Mouse (Mus musculus) lung, embryonic 16.5 days (tissue): ENCODE measurements at regions not wholly inside any gene's neighbourhood (a gene's known extent, or its start where the extent isn't known, plus 50 kb on each side); places are given as distances from the start of the nearest gene placed in this dataset.
A peak's percentile ranks its signal among the peaks of the same experiment; 100 is the strongest.

Experiments
- ATAC-seq: fragments of 200-750 bp; cut with Nextera tagmentation; 2 replicates; pipeline ENCODE4 v1.8.0; 2017; ENCODE audit warnings: low read depth, mild to moderate bottlenecking, moderate library complexity
- H3K27ac ChIP-seq: fragments of 300-500 bp; sonication (generic); 2 replicates; pipeline ENCODE4 v1.5.1; 2014; ENCODE audit warnings: mild to moderate bottlenecking, control low read depth, low read length
- H3K27me3 ChIP-seq: fragments of 300-500 bp; sonication (generic); 2 replicates; pipeline ENCODE4 v1.6.1; 2014; ENCODE audit warnings: low read depth, low read length, mixed read lengths; ENCODE audit not compliant: control insufficient read depth, insufficient read depth
- H3K36me3 ChIP-seq: fragments of 300-500 bp; sonication (generic); 2 replicates; pipeline ENCODE4 v1.6.1; 2014; ENCODE audit warnings: low read length; ENCODE audit not compliant: control insufficient read depth, insufficient read depth
- H3K4me1 ChIP-seq: fragments of 300-500 bp; sonication (generic); replicated peaks from 2 replicates; pipeline ENCODE4 v1.6.1; 2014; ENCODE audit warnings: low read length, mixed read lengths; ENCODE audit not compliant: control insufficient read depth, insufficient read depth
- H3K4me2 ChIP-seq: fragments of 300-500 bp; sonication (generic); 2 replicates; pipeline ENCODE4 v1.6.1; 2014; ENCODE audit warnings: low read depth, low read length, control low read depth
- H3K4me3 ChIP-seq: fragments of 300-500 bp; sonication (generic); 2 replicates; pipeline ENCODE4 v1.5.1; 2014; ENCODE audit warnings: mild to moderate bottlenecking, low read length, control low read depth
- H3K9ac ChIP-seq: fragments of 300-500 bp; sonication (generic); 2 replicates; pipeline ENCODE4 v1.6.1; 2014; ENCODE audit warnings: low read length, control low read depth
- H3K9me3 ChIP-seq: fragments of 300-500 bp; sonication (generic); 2 replicates; pipeline ENCODE4 v1.6.1; 2016; ENCODE audit warnings: low read length; ENCODE audit not compliant: control insufficient read depth
- whole genome bisulfite sequencing: fragments of 180-500 bp; shearing (Covaris S2); extraction: QIAGEN DNeasy Blood & Tissue Kit; methylation state at CpG from one replicate; pipeline ENCODE4 v1.1.7; 2014; 5-methylcytosine and 5-hydroxymethylcytosine counted together

- no peaks in the 10 kb centered on the region for H3K36me3 ChIP-seq
- peak; percentile 64; the same call in 1 of the 2 replicates for ATAC-seq
- peaks cover 2% of the 10 kb centered on the region; the same call in 1 of the 2 replicates for H3K4me1 ChIP-seq
- no peak overlapping the region for H3K9ac ChIP-seq
- no peak overlapping the region for H3K4me2 ChIP-seq
- H3K27me3 ChIP-seq: no peaks in the 10 kb centered on the region
- H3K9me3 ChIP-seq: peaks cover 6% of the 10 kb centered on the region; the same call in 1 of the 2 replicates
- H3K4me3 ChIP-seq: no peak overlapping the region
- H3K27ac ChIP-seq: no peak overlapping the region
- 83% methylated on average over 13 of the region's 13 CpGs for WGBS
Measured at GRCm38 (mm10) chr3:138653549-138654246, 88.3 kb upstream of the Tspan5 start.

GRCm38 (mm10) chr3:138654610-138655371, 87.2 kb upstream of the Tspan5 start:
- Histone ChIP-seq H3K27me3 (no peaks in the 10 kb centered on the region), H3K4me1 (peaks cover 2% of the 10 kb centered on the region; the same call in 1 of the 2 replicates), H3K36me3 (no peaks in the 10 kb centered on the region), H3K4me2 (no peak overlapping the region), H3K4me3 (no peak overlapping the region), H3K9me3 (peaks cover 6% of the 10 kb centered on the region; the same call in 1 of the 2 replicates), H3K27ac (no peak overlapping the region), H3K9ac (no peak overlapping the region)
- 57% methylated on average over 16 of the region's 16 CpGs for WGBS
- peak; percentile 78 for ATAC-seq

GRCm38 (mm10) chr3:138655479-138655878, 86.5 kb upstream of the Tspan5 start:
- 0 out of 2 replicates have a peak, but pooled peaks have one; percentile 36 for ATAC-seq
- H3K27me3 ChIP-seq: no peaks in the 10 kb centered on the region
- H3K27ac ChIP-seq: no peak overlapping the region; the same call in 1 of the 2 replicates
- H3K4me3 ChIP-seq: no peak overlapping the region
- no peaks in the 10 kb centered on the region for H3K36me3 ChIP-seq
- H3K9ac ChIP-seq: no peak overlapping the region
- H3K4me1 ChIP-seq: peaks cover 2% of the 10 kb centered on the region; the same call in 1 of the 2 replicates
- 47% methylated on average over 3 of the region's 3 CpGs for WGBS
- H3K9me3 ChIP-seq: peaks cover 6% of the 10 kb centered on the region; the same call in 1 of the 2 replicates
- no peak overlapping the region for H3K4me2 ChIP-seq

GRCm38 (mm10) chr3:138662625-138663024, 79.4 kb upstream of the Tspan5 start:
- ATAC-seq: no peak
- WGBS: 77% methylated on average over 2 of the region's 2 CpGs

GRCm38 (mm10) chr3:138668394-138669092, 73.5 kb upstream of the Tspan5 start:
- no peak overlapping the region for H3K27ac ChIP-seq
- H3K9ac ChIP-seq: no peak overlapping the region
- H3K9me3 ChIP-seq: peaks cover 5% of the 10 kb centered on the region; the same call in 1 of the 2 replicates
- 82% methylated on average over 14 of the region's 14 CpGs for WGBS
- no peak overlapping the region for H3K4me2 ChIP-seq
- no peaks in the 10 kb centered on the region for H3K4me1 ChIP-seq
- H3K27me3 ChIP-seq: no peaks in the 10 kb centered on the region
- no peak for ATAC-seq
- H3K4me3 ChIP-seq: no peak overlapping the region
- no peaks in the 10 kb centered on the region for H3K36me3 ChIP-seq

More at GRCm38 (mm10) chr3:138662625-138663024, 79.4 kb upstream of the Tspan5 start:
- Histone ChIP-seq H3K9me3 (peaks cover 7% of the 10 kb centered on the region; the same call in 1 of the 2 replicates), H3K4me2 (no peak overlapping the region), H3K4me1 (no peaks in the 10 kb centered on the region), H3K9ac (no peak overlapping the region), H3K4me3 (no peak overlapping the region), H3K27me3 (no peaks in the 10 kb centered on the region), H3K27ac (no peak overlapping the region), H3K36me3 (no peaks in the 10 kb centered on the region)

- no peaks in the 10 kb centered on the region for H3K36me3 ChIP-seq
- H3K4me2 ChIP-seq: no peak overlapping the region
- H3K27me3 ChIP-seq: no peaks in the 10 kb centered on the region
- no peak overlapping the region for H3K4me3 ChIP-seq
- no peak overlapping the region for H3K9ac ChIP-seq
- no peaks in the 10 kb centered on the region for H3K9me3 ChIP-seq
- no peak overlapping the region for H3K27ac ChIP-seq
- no peak for ATAC-seq
- no peaks in the 10 kb centered on the region for H3K4me1 ChIP-seq
- WGBS: 57% methylated on average over 2 of the region's 2 CpGs
Measured at GRCm38 (mm10) chr3:138675881-138676280, 66.1 kb upstream of the Tspan5 start.

- no peak overlapping the region for H3K4me2 ChIP-seq
- H3K4me1 ChIP-seq: no peaks in the 10 kb centered on the region
- no peak overlapping the region for H3K27ac ChIP-seq
- WGBS: 62% methylated on average over 4 of the region's 4 CpGs
- no peaks in the 10 kb centered on the region for H3K9me3 ChIP-seq
- no peak for ATAC-seq
- no peaks in the 10 kb centered on the region for H3K27me3 ChIP-seq
- H3K9ac ChIP-seq: no peak overlapping the region
- no peaks in the 10 kb centered on the region for H3K36me3 ChIP-seq
- H3K4me3 ChIP-seq: no peak overlapping the region
Measured at GRCm38 (mm10) chr3:138678351-138678750, 63.6 kb upstream of the Tspan5 start.

- Histone ChIP-seq H3K9me3 (no peaks in the 10 kb centered on the region), H3K27me3 (no peaks in the 10 kb centered on the region), H3K4me1 (no peaks in the 10 kb centered on the region), H3K36me3 (no peaks in the 10 kb centered on the region), H3K9ac (no peak overlapping the region), H3K27ac (no peak overlapping the region), H3K4me3 (no peak overlapping the region), H3K4me2 (no peak overlapping the region)
- 13% methylated on average over 11 of the region's 11 CpGs for WGBS
- ATAC-seq: peak; percentile 90
Measured at GRCm38 (mm10) chr3:138686636-138687230, 55.3 kb upstream of the Tspan5 start.
